Mouse (Mus musculus): Measurements from ENCODE around the gene Hist1h2bb. TPM values are rescaled to one million over a fixed set of nuclear protein-coding genes. Genes with fewer than 3 reads are reported as not detected.
"Not testable (repeated sequence)": the region's sequence is repeated elsewhere in the genome, so short reads cannot be mapped to it uniquely, and the experiment has no call there.

Gene Hist1h2bb
- polyA plus RNA-seq, 1 experiment from 2014 or later = 0.37 TPM

DNA sequence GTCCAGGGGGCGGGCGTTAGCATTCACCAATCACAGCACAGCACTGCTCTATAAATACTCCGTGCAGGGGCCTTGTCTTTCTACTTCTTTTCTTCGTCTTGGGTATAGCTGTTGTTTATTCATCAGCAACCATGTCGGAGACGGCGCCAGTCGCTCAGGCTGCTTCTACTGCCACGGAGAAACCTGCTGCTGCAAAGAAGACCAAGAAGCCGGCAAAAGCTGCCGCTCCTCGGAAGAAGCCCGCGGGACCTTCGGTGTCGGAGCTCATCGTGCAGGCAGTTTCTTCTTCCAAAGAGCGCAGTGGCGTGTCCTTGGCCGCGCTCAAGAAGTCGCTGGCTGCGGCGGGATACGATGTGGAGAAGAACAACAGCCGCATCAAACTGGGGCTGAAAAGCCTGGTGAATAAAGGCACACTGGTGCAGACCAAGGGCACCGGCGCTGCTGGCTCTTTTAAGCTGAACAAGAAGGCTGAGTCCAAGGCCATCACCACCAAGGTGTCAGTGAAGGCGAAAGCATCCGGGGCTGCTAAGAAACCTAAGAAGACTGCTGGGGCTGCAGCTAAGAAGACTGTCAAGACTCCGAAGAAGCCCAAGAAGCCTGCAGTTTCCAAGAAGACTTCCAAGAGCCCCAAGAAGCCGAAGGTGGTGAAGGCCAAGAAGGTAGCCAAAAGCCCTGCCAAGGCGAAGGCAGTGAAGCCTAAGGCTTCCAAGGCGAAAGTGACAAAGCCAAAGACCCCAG is 17.2 kb downstream of the Hist1h2bb start, which contains the start of gene Hist1h1a:
Gene Hist1h1a (plus strand): TSS at position 81 of the 738 bp plus-strand sequence.
- Histone ChIP-seq H3K4me3 (peak within 1 kb of the TSS; percentile 65), H3K9ac (peak within 1 kb of the TSS; percentile 67), H3K27me3 (replicated peaks) (no peaks in the 10 kb centered on the region), H3K4me1 (peaks cover 33% of the 10 kb centered on the region), H3K27ac (peak within 1 kb of the TSS; percentile 87), H3K4me2 (peak within 1 kb of the TSS; percentile 94), H3K9me3 (no peaks in the 10 kb centered on the region), H3K36me3 (replicated peaks) (no peaks in the 10 kb centered on the region)
- 3% methylated on average over 34 of the region's 34 CpGs for WGBS
- peak; percentile 77 for ATAC-seq (replicated peaks)

DNA sequence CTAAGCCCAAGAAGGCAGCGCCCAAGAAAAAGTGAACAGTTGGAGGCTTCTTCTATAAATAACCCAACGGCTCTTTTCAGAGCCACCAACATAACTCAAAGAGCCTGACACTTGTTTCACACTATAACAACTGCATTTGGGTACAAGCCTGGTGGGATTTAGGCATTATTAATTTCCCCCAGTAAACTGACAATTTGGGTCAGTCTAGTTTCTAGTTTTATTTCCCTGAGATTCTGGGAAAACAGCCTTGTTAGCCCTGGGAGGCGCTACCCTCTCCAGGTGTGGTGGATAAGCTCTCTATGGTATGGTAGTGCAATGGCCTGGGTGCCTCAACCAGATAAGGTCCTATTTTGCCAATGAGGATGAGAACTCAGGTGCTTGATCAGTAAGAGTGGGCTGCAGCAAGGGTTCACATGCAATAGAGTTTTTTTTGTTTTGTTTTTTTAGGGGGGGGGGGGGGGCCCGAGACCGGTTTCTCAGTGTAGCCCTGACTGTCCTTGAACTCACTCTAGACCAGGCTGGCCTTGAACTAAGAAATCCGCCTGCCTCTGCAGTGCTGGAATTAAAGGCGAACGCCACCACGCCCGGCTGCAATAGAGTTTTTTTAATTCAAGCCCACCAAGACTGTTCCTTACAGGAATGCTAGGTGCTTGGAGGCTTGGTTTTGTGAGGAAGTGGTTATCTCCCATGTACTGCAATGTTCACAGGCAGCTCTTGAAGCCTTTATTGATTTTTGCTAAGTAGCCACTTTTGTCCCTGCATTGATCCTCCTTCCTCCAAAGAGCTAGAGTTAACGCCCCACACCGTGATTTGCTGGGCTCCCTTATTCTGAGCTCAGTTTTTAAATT is 18.0 kb downstream of the Hist1h2bb start:
- ATAC-seq (replicated peaks) = no peak
- Histone ChIP-seq H3K36me3 (replicated peaks) (no peaks in the 10 kb centered on the region), H3K4me1 (peaks cover 33% of the 10 kb centered on the region), H3K4me3 (peak overlapping the region; percentile 65), H3K27me3 (replicated peaks) (no peaks in the 10 kb centered on the region), H3K27ac (peak overlapping the region; percentile 87; the same call in 1 of the 2 replicates), H3K9me3 (no peaks in the 10 kb centered on the region), H3K4me2 (peak overlapping the region; percentile 94), H3K9ac (peak overlapping the region; percentile 67)
- 28% methylated on average over 12 of the region's 12 CpGs for WGBS

DNA sequence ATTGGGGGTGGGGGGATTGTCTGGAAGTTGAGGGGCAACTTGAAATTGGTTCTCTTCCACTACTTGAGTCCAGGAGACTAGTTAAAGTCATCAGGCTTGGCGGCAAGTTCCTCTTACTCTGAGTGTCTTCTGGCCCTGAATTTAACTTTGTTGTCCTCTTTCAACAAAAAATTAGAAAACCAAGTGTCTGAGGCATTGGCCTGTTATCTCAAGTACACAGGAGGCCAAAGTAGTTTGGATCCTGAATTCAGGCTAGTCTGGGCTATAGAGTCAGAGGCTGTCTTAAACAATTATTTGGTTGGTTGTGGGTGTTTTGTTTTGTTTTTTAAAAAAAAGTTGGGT is 18.6 kb downstream of the Hist1h2bb start:
- Histone ChIP-seq H3K9me3 (no peaks in the 10 kb centered on the region), H3K27me3 (replicated peaks) (no peaks in the 10 kb centered on the region), H3K9ac (no peak overlapping the region), H3K4me2 (no peak overlapping the region), H3K36me3 (replicated peaks) (no peaks in the 10 kb centered on the region), H3K4me1 (peaks cover 28% of the 10 kb centered on the region), H3K4me3 (no peak overlapping the region), H3K27ac (no peak overlapping the region)
- 73% methylated on average over 1 of the region's 1 CpGs for WGBS
- ATAC-seq (replicated peaks) = no peak

DNA sequence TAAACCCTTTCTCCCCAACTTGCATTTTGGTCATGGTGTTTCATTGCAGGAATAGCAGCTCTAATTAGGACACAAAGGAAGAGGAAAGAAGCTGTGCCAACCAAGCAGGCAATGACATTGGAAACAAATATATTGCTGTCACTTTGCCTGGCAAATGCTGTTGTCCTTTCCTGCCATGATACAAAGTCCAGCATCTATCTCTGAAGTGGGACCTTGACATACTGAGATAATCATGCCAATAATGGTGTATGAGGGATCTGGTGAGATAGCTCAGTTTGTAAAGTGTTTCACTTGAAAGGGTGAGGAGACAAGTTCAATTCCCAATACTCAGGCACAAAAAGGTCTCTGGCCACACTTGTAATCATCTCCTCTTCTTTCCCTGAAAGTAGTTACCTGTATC is 20.2 kb downstream of the Hist1h2bb start:
- no peak for ATAC-seq (replicated peaks)

DNA sequence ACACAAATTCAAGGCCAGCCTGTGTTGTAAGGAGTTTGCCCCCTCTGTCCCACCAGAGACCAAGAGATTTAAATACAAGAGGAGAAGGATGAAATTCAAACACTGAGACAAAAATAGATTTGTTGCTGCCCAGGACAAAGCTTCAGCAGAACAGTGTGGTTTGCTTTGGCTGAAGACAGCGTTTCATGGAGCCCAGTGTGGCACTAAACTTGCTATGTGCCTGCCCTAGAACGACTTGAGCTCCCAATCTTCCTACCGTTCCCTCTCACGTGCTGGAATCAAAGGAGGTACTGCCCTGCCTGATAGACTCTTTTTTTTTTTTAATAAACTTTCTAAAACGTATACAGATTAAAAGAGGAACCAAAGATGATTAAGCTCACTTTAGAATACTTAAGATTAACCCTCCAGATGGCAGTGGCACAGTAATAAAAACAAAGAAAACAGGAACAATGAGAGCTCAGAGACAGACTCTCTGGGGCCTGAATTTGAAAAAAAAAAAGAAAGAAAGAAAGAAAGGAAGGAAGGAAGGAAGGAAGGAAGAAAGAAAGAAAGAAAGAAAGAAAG is 22.4 kb downstream of the Hist1h2bb start:
- Histone ChIP-seq H3K9ac (no peak overlapping the region), H3K27me3 (replicated peaks) (no peaks in the 10 kb centered on the region), H3K36me3 (replicated peaks) (no peaks in the 10 kb centered on the region), H3K4me1 (peaks cover 6% of the 10 kb centered on the region), H3K4me2 (no peak overlapping the region), H3K9me3 (no peaks in the 10 kb centered on the region), H3K4me3 (no peak overlapping the region), H3K27ac (no peak overlapping the region)
- ATAC-seq (replicated peaks) = no peak
- WGBS = 45% methylated on average over 5 of the region's 5 CpGs

More for the DNA sequence above, 20.2 kb downstream of the Hist1h2bb start:
- H3K9me3 ChIP-seq = no peaks in the 10 kb centered on the region
- H3K27me3 ChIP-seq (replicated peaks) = no peaks in the 10 kb centered on the region
- H3K4me2 ChIP-seq = no peak overlapping the region
- H3K4me3 ChIP-seq = no peak overlapping the region
- H3K27ac ChIP-seq = no peak overlapping the region
- H3K9ac ChIP-seq = no peak overlapping the region
- H3K4me1 ChIP-seq = peaks cover 20% of the 10 kb centered on the region
- no peaks in the 10 kb centered on the region for H3K36me3 ChIP-seq (replicated peaks)

DNA sequence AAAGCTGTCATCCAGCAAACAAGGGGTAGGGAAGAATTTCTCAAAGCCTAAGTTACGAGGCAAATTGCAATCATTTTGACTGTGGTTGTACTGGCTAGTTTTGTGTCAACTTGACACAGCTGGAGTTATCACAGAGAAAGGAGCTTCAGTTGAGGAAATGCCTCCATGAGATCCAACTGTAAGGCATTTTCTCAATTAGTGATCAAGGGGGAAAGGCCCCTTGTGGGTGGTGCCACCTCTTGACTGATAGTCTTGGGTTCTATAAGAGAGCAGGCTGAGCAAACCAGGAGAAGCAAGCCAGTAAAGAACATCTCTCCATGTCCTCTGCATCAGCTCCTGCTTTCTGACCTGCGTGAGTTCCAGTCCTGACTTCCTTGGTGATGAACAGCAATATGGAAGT is 23.1 kb downstream of the Hist1h2bb start, which contains the start of gene Trim38:
Gene Trim38 (plus strand): TSS at position 301 of the 400 bp plus-strand sequence.
- WGBS = 84% methylated on average over 2 of the region's 2 CpGs
- H3K27ac ChIP-seq; H3K27me3 ChIP-seq (replicated peaks); H3K4me2 ChIP-seq; H3K4me3 ChIP-seq; H3K9me3 ChIP-seq; ATAC-seq (replicated peaks); H3K9ac ChIP-seq; H3K4me1 ChIP-seq; H3K36me3 ChIP-seq (replicated peaks): not testable (repeated sequence)

DNA sequence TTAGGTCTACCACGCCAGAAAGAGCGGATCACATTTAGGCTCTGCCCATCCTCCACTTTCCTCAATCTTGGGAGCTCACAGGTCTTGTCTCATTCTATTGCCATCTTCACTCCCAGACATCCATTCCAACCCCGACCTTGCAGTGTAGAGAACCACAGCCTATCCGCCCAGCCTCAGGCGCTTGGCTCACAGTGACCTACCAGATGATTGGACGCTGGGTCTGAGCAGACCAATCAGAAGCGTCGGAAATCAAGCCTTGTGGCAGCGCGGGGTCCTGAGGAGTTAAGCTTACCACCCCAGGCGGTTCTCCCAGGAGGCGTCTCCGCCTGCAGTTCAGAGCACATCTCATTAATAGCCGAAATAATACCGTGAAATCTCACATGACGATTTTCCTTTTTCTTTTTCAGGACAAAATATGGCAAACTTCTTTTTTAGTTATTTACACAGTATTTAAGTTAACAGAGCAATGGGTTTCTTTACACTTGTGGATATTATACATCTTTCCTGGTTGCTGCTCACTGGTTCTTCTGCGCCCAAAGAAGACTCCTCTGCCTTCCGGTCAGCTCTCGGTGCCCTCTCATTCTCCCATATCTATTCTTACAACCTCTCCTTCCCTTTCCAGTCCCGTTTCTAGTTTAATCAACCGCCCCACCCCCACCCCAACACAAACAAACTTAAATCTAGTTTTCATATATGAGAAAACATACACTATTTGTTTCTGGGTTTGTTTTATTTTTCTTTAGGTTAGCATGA is 26.2 kb downstream of the Hist1h2bb start:
- Histone ChIP-seq H3K4me2 (peak overlapping the region; percentile 41), H3K4me1 (no peaks in the 10 kb centered on the region), H3K36me3 (replicated peaks) (no peaks in the 10 kb centered on the region), H3K9me3 (no peaks in the 10 kb centered on the region), H3K27me3 (replicated peaks) (no peaks in the 10 kb centered on the region), H3K4me3 (peak overlapping the region; percentile 13; the same call in 1 of the 2 replicates), H3K27ac (no peak overlapping the region), H3K9ac (no peak overlapping the region)
- peak; percentile 92 for ATAC-seq (replicated peaks)
- 25% methylated on average over 21 of the region's 21 CpGs for WGBS

DNA sequence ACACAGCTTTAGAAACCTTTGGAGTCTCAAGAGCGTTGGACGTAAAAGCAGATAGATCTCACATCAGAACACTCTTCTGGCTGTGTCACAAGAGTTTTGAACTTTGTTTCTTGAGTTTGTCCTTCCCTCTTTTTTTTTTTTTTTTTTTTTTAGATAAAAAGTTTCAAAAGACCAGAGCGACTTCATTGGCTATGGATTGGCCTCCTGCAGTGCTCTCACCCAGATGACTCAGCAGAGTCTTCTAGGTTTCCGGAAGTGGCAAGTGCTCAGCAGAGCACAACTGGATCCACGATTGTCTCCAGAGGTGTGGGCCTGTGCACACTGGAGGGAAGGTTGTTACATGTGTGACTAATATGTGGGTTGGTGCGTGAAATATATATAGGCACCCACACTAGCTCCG is 31.8 kb downstream of the Hist1h2bb start:
- no peak for ATAC-seq (replicated peaks)
- H3K4me3 ChIP-seq = no peak overlapping the region
- no peaks in the 10 kb centered on the region for H3K27me3 ChIP-seq (replicated peaks)
- no peak overlapping the region for H3K9ac ChIP-seq
- no peaks in the 10 kb centered on the region for H3K9me3 ChIP-seq
- no peaks in the 10 kb centered on the region for H3K4me1 ChIP-seq
- H3K27ac ChIP-seq = no peak overlapping the region
- WGBS = 94% methylated on average over 7 of the region's 7 CpGs
- H3K36me3 ChIP-seq (replicated peaks) = no peaks in the 10 kb centered on the region
- H3K4me2 ChIP-seq = no peak overlapping the region

DNA sequence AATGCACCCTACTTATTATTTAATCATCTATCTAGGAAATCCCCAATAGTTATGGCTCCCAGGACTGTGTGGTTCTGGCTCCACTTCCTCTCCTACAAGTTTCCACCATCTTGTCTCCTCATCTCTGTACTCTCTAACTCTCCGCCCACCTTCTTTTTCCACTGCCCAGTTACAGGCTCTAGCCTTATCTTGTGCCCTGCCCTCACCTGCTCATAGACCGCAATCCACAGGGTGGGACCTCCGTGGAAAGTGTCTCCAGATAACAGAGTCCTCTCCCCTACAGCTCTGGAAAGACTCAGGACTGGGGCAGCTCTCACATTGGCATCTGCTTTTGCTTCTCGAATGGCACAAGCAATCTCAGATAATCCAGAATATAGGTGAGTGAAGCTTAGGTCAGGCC is 32.5 kb downstream of the Hist1h2bb start:
- H3K9ac ChIP-seq = no peak overlapping the region
- H3K36me3 ChIP-seq (replicated peaks) = no peaks in the 10 kb centered on the region
- no peak for ATAC-seq (replicated peaks)
- H3K27ac ChIP-seq = no peak overlapping the region
- H3K9me3 ChIP-seq = no peaks in the 10 kb centered on the region
- H3K4me1 ChIP-seq = no peaks in the 10 kb centered on the region
- no peaks in the 10 kb centered on the region for H3K27me3 ChIP-seq (replicated peaks)
- 87% methylated on average over 4 of the region's 4 CpGs for WGBS
- H3K4me2 ChIP-seq = no peak overlapping the region
- H3K4me3 ChIP-seq = no peak overlapping the region

DNA sequence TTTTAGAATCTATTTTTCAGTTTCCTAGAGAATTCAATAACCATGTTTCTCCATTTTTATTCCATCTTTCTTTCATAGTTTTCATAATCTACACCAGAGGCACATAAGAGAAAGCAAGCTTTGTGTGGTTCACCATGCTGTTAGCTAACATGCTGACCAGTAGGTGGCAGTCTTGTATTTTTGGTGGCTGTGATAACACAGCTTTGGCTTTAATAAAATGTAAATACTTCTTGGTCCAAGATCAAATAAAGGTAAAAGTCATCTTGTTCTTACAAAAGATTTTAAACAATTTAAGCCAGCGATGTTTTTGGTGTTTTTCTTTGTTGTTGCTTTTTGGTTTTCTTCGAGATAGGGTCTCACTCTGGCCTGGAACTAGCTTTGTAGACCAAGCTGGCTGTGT is 46.0 kb downstream of the Hist1h2bb start:
- H3K27ac ChIP-seq = no peak overlapping the region
- no peak overlapping the region for H3K9ac ChIP-seq
- no peaks in the 10 kb centered on the region for H3K9me3 ChIP-seq
- H3K4me3 ChIP-seq = no peak overlapping the region
- 48% methylated on average over 2 of the region's 2 CpGs for WGBS
- H3K4me1 ChIP-seq = no peaks in the 10 kb centered on the region
- no peaks in the 10 kb centered on the region for H3K27me3 ChIP-seq (replicated peaks)
- no peaks in the 10 kb centered on the region for H3K36me3 ChIP-seq (replicated peaks)
- no peak overlapping the region for H3K4me2 ChIP-seq
- ATAC-seq (replicated peaks) = peak; percentile 78; the same call in 1 of the 2 replicates

Data from midbrain, embryonic 15.5 days (tissue).